Mouse (Mus musculus) limb, embryonic 13.5 days (tissue): ENCODE results near the gene Amph. TPM values are rescaled to one million over a fixed set of nuclear protein-coding genes. Genes with fewer than 3 reads are reported as not detected.

Source experiments
- polyA plus RNA-seq: library from polyadenylated mRNA; unstranded; fragments of >200 nt; fragmentation: Nextera tagmentation; extraction: Ambion mirVana; gene quantifications from 2 replicates; pipeline ENCODE4 v1.2.1, GENCODE M21; 2015

Gene Amph
- polyA plus RNA-seq, 1 experiment from 2014 or later, result 1.8 TPM

Other genes starting within 250 kb of the Amph start
- 70.1 and 71.0 TPM in 2 replicates for gene Vps41, start 230.9 kb upstream of the Amph start, polyA plus RNA-seq